10 mouse cellular contexts compared by ENCODE assay signal in genomic region chr7:119976256-119976655, GRCm38 (mm10).
DNase-seq lines count a peak whose midpoint lies in the region; ATAC-seq lines count a peak whose summit lies in the region.
"Had no signal": no experiment of that assay in that cellular context is flagged by ENCODE, and none has a peak within 500 bp of the region (broad histone marks: within the 10 kb centered on the region; RNA-seq: fewer than 3 reads in every experiment).

No protein-coding gene starts in this region.

- peak; percentile 13 for DNase-seq in gastrocnemius, postnatal 10 days
- no peak for DNase-seq in gastrocnemius, postnatal 25 days
- DNase-seq in left cerebral cortex, postnatal 4 days, result peak; percentile 68
- no peak for DNase-seq in left cerebral cortex, postnatal 36 days (ENCODE audit: low spot score in 2 of 2)
- peak; percentile 4 for DNase-seq in cerebellum, adult 9-10 months
- peak; percentile 57 for DNase-seq in kidney, postnatal 10 days
- no peak for DNase-seq in spleen, postnatal 10 days (ENCODE audit: low spot score in 2 of 2)
- DNase-seq: lung, embryonic 14.5 days had no signal

- ATAC-seq in megakaryocyte progenitor cell, adult 5-6 weeks (replicated peaks; ENCODE audit: poor library complexity), result no peak
- ATAC-seq: forebrain, embryonic 14.5 days had no signal

- intact Hi-C loops in left cerebral cortex, postnatal 4 days (cut with DNase I), result no loop called here
- intact Hi-C loops in left cerebral cortex, postnatal 36 days (cut with DNase I), result no loop called here

Comparison
In these comparisons a context has a peak if more than half of its experiments do, and no peak if none do; other contexts are left out.
1. DNase-seq: peak in gastrocnemius, postnatal 10 days (single experiment), left cerebral cortex, postnatal 4 days (single experiment), cerebellum, adult 9-10 months (single experiment) and kidney, postnatal 10 days (single experiment); none in gastrocnemius, postnatal 25 days (single experiment), left cerebral cortex, postnatal 36 days (0 of 2) and spleen, postnatal 10 days (0 of 2).